Mouse (Mus musculus) ES-E14 (cell line): ENCODE measurements around the gene Iqcd.

Experiments used
- CHD2 ChIP-seq: IDR thresholded peaks from 2 replicates; pipeline ENCODE4 v1.6.1; 2014; ENCODE audit warnings: mild to moderate bottlenecking, low read depth, low read length, inconsistent platforms
- HCFC1 ChIP-seq: IDR thresholded peaks from 2 replicates; pipeline ENCODE4 v1.6.1; 2012; ENCODE audit warnings: low read length, inconsistent platforms, borderline replicate concordance; ENCODE audit not compliant: insufficient read depth
- MAFK ChIP-seq: IDR thresholded peaks from 2 replicates; pipeline ENCODE4 v1.6.1; 2014; ENCODE audit warnings: mild to moderate bottlenecking, low read depth, low read length, inconsistent platforms; ENCODE audit not compliant: insufficient read depth
- ZC3H11A ChIP-seq: IDR thresholded peaks from 2 replicates; pipeline ENCODE4 v1.6.1; 2012; ENCODE audit warnings: low read depth, mild to moderate bottlenecking, inconsistent platforms, low read length, borderline replicate concordance
- ZNF384 ChIP-seq: IDR thresholded peaks from 2 replicates; pipeline ENCODE4 v1.6.1; 2012; ENCODE audit warnings: low read depth, low read length, inconsistent platforms

DNA sequence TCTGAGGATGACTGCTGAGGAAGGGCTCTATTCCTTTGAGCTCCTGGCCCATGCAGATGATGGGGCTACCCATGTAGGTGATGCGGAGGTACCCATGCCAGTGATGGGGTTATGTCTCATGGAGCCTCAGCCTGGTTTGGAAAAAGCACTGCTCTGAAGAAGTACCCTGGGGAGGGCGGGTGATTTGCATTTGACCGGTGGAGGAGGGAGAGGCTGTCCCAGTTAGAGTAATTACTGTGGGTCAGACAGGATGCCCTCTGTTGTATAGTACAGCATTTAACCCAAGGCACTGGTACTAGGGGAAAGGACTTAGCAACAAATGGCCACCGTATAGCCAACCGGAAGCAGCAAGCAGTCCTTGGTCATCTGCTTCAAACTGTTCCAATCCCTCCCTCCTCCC, 46.0 kb downstream of the Iqcd start:
- TF ChIP-seq MAFK (no peak), CHD2 (no peak), ZNF384 (no peak), ZC3H11A (no peak), HCFC1 (no peak)
